Mouse (Mus musculus) forebrain, embryonic 11.5 days (tissue): Measurements from ENCODE around the gene Kynu. TPM values are rescaled to one million over a fixed set of nuclear protein-coding genes. Genes with fewer than 3 reads are reported as not detected.

ENCODE experiments used
- ATAC-seq: fragments of 200-750 bp; cut with Nextera tagmentation; replicated peaks from 2 replicates; pipeline ENCODE4 v1.8.0; 2017; ENCODE audit warnings: moderate TSS enrichment; ENCODE audit not compliant: low FRiP score
- DNase-seq: peaks from one replicate; pipeline ENCODE4 v3.0.0-alpha.2; 2017; ENCODE audit warnings: low spot score
- H3K27ac ChIP-seq: fragments of 300-500 bp; sonication (generic); 2 replicates; pipeline ENCODE4 v1.5.1; 2014; ENCODE audit warnings: low read depth, low read length
- H3K27me3 ChIP-seq: fragments of 300-500 bp; sonication (generic); 2 replicates; pipeline ENCODE4 v1.6.1; 2014; ENCODE audit warnings: mild to moderate bottlenecking, low read length, mixed read lengths; ENCODE audit not compliant: control insufficient read depth, insufficient read depth
- H3K36me3 ChIP-seq: fragments of 300-500 bp; sonication (generic); 2 replicates; pipeline ENCODE4 v1.6.1; 2014; ENCODE audit warnings: mild to moderate bottlenecking, low read length, moderate library complexity, mixed read lengths; ENCODE audit not compliant: control insufficient read depth, insufficient read depth
- H3K4me1 ChIP-seq: fragments of 300-500 bp; sonication (generic); replicated peaks from 2 replicates; pipeline ENCODE4 v1.6.1; 2014; ENCODE audit warnings: low read length, mixed read lengths; ENCODE audit not compliant: control insufficient read depth, insufficient read depth
- H3K4me2 ChIP-seq: fragments of 300-500 bp; sonication (generic); 2 replicates; pipeline ENCODE4 v1.6.1; 2014; ENCODE audit warnings: low read depth, mild to moderate bottlenecking, low read length, moderate library complexity, mixed read lengths; ENCODE audit not compliant: severe bottlenecking
- H3K4me3 ChIP-seq: fragments of 300-500 bp; sonication (generic); 2 replicates; pipeline ENCODE4 v1.5.1; 2014; ENCODE audit warnings: low read depth, low read length
- H3K9ac ChIP-seq: fragments of 300-500 bp; sonication (generic); 2 replicates; pipeline ENCODE4 v1.6.1; 2014; ENCODE audit warnings: low read length
- H3K9me3 ChIP-seq: fragments of 300-500 bp; sonication (generic); 2 replicates; pipeline ENCODE4 v1.6.1; 2016; ENCODE audit warnings: low read length, mixed read lengths; ENCODE audit not compliant: control insufficient read depth
- whole genome bisulfite sequencing: fragments of 180-500 bp; shearing (Covaris S2); extraction: QIAGEN DNeasy Blood & Tissue Kit; methylation state at CpG from one replicate; pipeline ENCODE4 v1.1.7; 2014; 5-methylcytosine and 5-hydroxymethylcytosine counted together
- polyA plus RNA-seq: library from polyadenylated mRNA; unstranded; fragments of >200 nt; fragmentation: Nextera tagmentation; extraction: Ambion mirVana; gene quantifications from 2 replicates; pipeline ENCODE4 v1.2.1, GENCODE M21; 2014

Gene Kynu
- polyA plus RNA-seq, 1 experiment from 2014 or later, result 0.83 TPM

DNA sequence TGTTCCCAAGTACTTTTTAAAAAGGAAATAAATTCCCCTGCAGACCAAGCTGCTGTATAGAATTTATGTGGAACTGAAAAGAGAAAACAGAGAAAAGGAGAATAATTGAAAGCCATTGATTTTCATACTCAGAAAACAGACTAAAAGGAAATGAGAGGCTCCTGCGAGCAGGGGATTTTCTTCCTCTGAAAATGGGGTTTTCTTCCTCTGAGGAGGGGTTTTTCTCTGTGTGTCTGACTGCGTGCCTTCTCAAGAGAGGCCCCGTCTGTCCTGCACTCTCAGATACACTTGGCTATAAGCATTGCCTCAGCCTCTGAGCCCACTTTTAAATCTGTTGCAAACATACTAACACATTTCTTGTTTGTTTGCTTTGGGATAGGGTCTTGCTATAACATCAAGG is 1.9 kb downstream of the Kynu start:
- no peak for DNase-seq
- Histone ChIP-seq H3K27me3 (no peaks in the 10 kb centered on the region), H3K9me3 (no peaks in the 10 kb centered on the region), H3K36me3 (no peaks in the 10 kb centered on the region), H3K4me1 (no peaks in the 10 kb centered on the region), H3K9ac (no peak overlapping the region), H3K27ac (no peak overlapping the region), H3K4me3 (no peak overlapping the region), H3K4me2 (no peak overlapping the region)
- ATAC-seq, result no peak
- 59% methylated on average over 3 of the region's 3 CpGs for WGBS

DNA sequence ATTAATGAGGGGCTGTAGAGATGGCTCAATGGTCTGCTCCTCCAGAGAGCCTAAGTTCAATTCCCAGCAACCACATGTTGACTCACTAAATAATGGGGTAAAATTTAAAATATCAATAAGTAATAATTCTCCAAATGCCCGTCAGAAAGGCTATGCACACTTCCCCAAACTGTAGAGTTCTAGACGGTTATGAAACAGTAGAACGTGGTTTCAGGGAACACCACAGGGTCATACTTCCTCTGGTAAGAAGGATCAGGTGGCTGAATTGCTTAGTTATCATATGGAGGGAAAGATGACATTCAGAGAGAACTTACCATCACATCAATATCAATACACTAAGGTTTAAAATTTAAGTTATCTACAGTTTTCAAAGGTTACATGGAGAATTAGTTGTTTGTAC is 6.1 kb downstream of the Kynu start:
- Histone ChIP-seq H3K4me2 (no peak overlapping the region), H3K9me3 (no peaks in the 10 kb centered on the region), H3K9ac (no peak overlapping the region), H3K4me3 (no peak overlapping the region), H3K4me1 (no peaks in the 10 kb centered on the region), H3K27ac (no peak overlapping the region), H3K36me3 (no peaks in the 10 kb centered on the region), H3K27me3 (no peaks in the 10 kb centered on the region)
- ATAC-seq (no peak), DNase-seq (no peak)
- WGBS, result 93% methylated on average over 3 of the region's 3 CpGs

DNA sequence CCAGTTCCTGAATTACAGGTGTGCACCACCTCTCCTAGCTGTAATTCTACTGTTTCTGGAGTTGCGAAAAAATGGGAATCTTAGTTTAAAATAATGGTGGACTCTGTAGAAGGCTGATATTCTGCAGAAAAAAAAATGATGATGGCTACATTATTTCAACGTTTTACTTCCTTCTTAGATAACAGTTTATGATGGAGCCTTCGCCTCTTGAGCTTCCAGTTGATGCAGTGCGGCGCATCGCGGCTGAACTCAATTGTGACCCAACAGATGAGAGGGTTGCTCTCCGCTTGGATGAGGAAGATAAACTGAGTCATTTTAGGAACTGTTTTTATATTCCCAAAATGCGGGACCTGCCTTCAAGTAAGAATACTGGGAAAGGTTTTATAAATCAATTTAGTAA is 7.7 kb downstream of the Kynu start:
- H3K9ac ChIP-seq, result no peak overlapping the region
- no peaks in the 10 kb centered on the region for H3K27me3 ChIP-seq
- ATAC-seq (no peak), DNase-seq (no peak)
- no peak overlapping the region for H3K27ac ChIP-seq
- no peaks in the 10 kb centered on the region for H3K36me3 ChIP-seq
- H3K4me2 ChIP-seq, result no peak overlapping the region
- H3K4me1 ChIP-seq, result no peaks in the 10 kb centered on the region
- WGBS, result 93% methylated on average over 9 of the region's 9 CpGs
- H3K4me3 ChIP-seq, result no peak overlapping the region
- no peaks in the 10 kb centered on the region for H3K9me3 ChIP-seq

DNA sequence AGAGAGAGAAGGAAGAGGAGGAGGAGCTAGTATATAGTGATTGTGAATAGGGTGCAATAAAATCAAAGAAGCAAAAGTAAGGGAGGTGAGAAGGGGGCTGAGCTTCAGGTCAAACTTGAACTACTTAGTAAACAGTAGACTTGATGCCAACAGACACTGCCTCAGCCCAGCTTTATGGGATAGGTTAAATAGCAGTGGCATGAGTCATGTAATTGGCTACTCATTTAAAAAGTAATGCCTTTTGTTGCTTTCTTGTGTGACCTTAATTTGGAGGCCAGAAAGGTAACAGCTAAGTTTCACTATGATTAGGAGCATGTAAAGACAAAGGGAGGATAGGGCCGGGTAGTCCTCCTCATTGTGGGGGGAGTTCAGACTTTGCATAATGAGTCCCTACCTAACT is 13.3 kb downstream of the Kynu start:
- no peak for DNase-seq
- WGBS, result 72% methylated on average over 1 of the region's 1 CpGs
- no peak for ATAC-seq
- no peaks in the 10 kb centered on the region for H3K9me3 ChIP-seq
- H3K27me3 ChIP-seq, result no peaks in the 10 kb centered on the region
- no peak overlapping the region for H3K4me2 ChIP-seq
- H3K4me3 ChIP-seq, result no peak overlapping the region
- H3K27ac ChIP-seq, result no peak overlapping the region
- no peak overlapping the region for H3K9ac ChIP-seq
- H3K36me3 ChIP-seq, result no peaks in the 10 kb centered on the region
- H3K4me1 ChIP-seq, result no peaks in the 10 kb centered on the region

DNA sequence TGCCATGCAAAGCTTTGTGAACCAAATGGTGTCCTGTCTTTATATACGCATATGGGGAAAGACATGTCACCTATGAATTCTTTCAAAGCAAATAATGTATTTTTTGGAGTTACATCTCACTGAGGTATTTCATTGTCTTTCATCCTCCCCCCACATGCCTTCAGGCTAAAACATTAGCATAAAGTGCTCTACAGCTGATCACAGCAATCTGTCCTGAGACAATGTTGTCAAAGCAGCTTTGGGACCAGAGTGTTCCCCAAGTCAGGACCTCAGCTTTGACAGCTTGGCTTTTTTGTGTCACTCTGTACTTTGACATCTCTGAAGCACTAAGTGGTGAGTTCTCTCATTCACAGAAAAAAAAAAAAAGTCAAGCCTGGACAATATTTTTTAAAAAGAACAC is 18.4 kb downstream of the Kynu start:
- H3K4me3 ChIP-seq, result no peak overlapping the region
- no peak for DNase-seq

DNA sequence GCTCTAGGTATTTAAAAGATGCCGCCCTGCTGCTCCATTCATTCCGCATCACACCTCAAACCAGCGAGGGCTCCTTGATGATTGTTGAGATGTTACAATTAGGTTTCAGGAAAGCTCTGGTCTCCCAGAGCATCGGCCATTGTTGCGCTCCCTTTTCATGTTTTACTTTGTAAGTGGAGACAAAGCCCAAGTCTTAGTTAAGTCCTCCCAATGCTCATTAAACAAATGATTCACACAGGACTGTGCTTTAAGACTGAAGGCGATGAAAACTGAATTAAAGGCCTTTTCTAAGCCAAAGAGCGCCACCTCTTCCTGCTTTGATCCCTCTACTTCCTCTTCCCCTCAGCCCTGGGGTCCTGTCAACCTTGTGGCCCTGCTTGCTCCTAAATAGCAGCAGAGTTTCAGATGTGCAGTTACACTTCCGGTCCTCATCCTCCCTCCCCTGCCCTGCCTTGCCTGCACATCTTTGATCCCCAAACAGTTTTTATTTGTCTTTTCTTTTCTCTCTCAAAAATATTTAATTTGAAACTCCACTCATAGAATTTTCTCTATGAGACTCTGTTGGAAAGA is 28.2 kb downstream of the Kynu start:
- Histone ChIP-seq H3K27ac (no peak overlapping the region), H3K4me3 (no peak overlapping the region), H3K9ac (no peak overlapping the region), H3K9me3 (no peaks in the 10 kb centered on the region), H3K4me2 (no peak overlapping the region), H3K27me3 (no peaks in the 10 kb centered on the region), H3K4me1 (no peaks in the 10 kb centered on the region), H3K36me3 (no peaks in the 10 kb centered on the region)
- WGBS, result 11% methylated on average over 8 of the region's 8 CpGs
- ATAC-seq (peak; percentile 76), DNase-seq (peak; percentile 51)

More for the DNA sequence above, 18.4 kb downstream of the Kynu start:
- H3K36me3 ChIP-seq, result no peaks in the 10 kb centered on the region
- no peak for ATAC-seq
- whole genome bisulfite sequencing, result 98% methylated on average over 1 of the region's 1 CpGs
- H3K9ac ChIP-seq, result no peak overlapping the region
- no peaks in the 10 kb centered on the region for H3K9me3 ChIP-seq
- no peak overlapping the region for H3K4me2 ChIP-seq
- H3K27ac ChIP-seq, result no peak overlapping the region
- H3K27me3 ChIP-seq, result no peaks in the 10 kb centered on the region
- no peaks in the 10 kb centered on the region for H3K4me1 ChIP-seq

DNA sequence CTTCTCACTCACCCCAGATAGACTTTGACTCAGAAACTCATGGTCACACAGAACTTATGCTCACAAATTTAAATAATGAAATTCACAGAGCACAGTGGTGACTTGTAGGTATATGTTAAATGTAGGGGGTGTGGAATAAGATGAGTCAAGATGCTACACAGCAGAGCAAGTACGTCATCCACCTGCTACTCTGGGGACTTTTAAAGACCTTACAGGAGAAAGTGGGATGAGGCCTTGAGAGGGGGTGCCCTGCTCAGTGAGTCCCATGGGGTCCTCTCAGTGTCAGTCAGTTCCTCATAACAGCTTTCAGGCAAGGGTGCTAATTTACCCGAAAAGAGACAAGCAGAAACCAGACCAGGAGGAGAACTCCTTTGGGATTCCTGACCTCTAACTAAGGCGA is 30.4 kb downstream of the Kynu start:
- no peaks in the 10 kb centered on the region for H3K9me3 ChIP-seq
- H3K9ac ChIP-seq, result no peak overlapping the region
- ATAC-seq (no peak), DNase-seq (no peak)
- WGBS, result 88% methylated on average over 3 of the region's 3 CpGs
- H3K27me3 ChIP-seq, result no peaks in the 10 kb centered on the region
- no peak overlapping the region for H3K4me2 ChIP-seq
- no peak overlapping the region for H3K27ac ChIP-seq
- H3K4me1 ChIP-seq, result no peaks in the 10 kb centered on the region
- no peak overlapping the region for H3K4me3 ChIP-seq
- H3K36me3 ChIP-seq, result no peaks in the 10 kb centered on the region

DNA sequence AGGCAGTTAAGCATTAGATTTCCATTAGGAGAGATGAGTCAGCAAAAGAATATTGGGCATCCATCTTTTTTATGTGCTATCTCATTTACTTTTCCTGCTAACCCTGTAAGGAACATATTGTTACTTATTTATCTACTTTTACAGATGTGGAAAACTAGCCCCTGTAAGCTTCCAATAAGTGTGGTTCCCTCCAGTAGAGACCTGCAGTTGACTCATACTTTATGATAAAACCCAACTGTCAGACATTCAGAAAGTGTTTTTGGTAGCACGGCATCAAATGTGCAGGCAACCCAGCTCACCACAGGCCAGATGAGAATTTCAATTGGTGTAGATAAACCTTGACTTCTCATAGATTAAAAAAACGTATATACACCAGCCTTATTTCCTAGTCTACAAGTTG is 32.7 kb downstream of the Kynu start:
- Histone ChIP-seq H3K4me2 (no peak overlapping the region), H3K9me3 (no peaks in the 10 kb centered on the region), H3K27me3 (no peaks in the 10 kb centered on the region), H3K9ac (no peak overlapping the region), H3K36me3 (no peaks in the 10 kb centered on the region), H3K4me3 (no peak overlapping the region), H3K4me1 (no peaks in the 10 kb centered on the region), H3K27ac (no peak overlapping the region)
- WGBS, result 86% methylated on average over 2 of the region's 2 CpGs
- ATAC-seq, result no peak
- DNase-seq, result no peak

DNA sequence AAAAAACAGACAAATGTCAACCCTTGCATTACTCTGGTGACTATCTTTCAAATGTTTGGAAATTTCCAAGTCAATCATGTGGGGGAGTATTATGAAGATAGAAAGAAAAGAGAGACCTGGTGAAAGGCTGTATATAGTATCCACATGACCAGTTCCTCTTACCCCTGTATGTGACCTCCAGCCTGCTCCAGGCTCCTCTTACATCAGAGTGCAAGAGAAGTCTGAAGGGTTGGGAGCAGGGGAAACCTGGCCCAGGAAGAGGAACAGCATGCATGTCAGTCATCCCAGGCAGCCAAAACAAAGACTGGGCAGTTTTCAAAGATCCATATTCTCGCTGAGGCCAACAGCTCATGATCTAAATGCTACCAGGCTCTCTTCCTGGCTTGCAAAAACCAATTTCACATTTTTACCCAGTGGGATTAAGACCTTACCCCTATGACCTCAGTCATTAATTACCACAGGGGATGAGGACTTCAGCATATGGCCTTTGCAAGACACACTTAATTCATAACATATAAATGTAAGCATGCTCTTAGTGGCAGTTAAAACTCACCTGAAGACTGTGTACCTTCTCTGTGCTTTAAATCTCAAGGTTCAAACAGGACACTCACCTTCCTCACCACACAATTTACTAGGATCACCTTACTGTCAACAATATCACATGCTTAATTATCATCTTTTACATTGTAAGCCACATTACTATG is 37.0 kb downstream of the Kynu start:
- ATAC-seq (no peak), DNase-seq (no peak)
- no peaks in the 10 kb centered on the region for H3K36me3 ChIP-seq
- H3K4me1 ChIP-seq, result no peaks in the 10 kb centered on the region
- WGBS, result 77% methylated on average over 1 of the region's 1 CpGs
- no peak overlapping the region for H3K4me2 ChIP-seq
- no peak overlapping the region for H3K9ac ChIP-seq
- no peak overlapping the region for H3K27ac ChIP-seq
- no peaks in the 10 kb centered on the region for H3K9me3 ChIP-seq
- no peaks in the 10 kb centered on the region for H3K27me3 ChIP-seq
- no peak overlapping the region for H3K4me3 ChIP-seq
